Mouse (Mus musculus) cerebellum, adult 18-20 months (tissue): Measurements from ENCODE around the gene Wap.
"Not testable (repeated sequence)": the region's sequence is repeated elsewhere in the genome, so short reads cannot be mapped to it uniquely, and the experiment has no call there.

Experiments used
- DNase-seq, 2 experiments: peaks; one replicate each; pipeline ENCODE4 v3.0.0; 2021

Gene Wap

GRCm38 (mm10) chr11:6638537-6638936 is at the start of gene Wap:
Wap (minus strand) TSS chr11:6638637.
- no peak for DNase-seq

GRCm38 (mm10) chr11:6684741-6685140 is 46.3 kb upstream of the Wap start:
- no peak for DNase-seq

- DNase-seq, result no peak
These were observed 42.0 kb upstream of the Wap start for GRCm38 (mm10) chr11:6680397-6680818.

- DNase-seq, result no peak
These were observed 41.4 kb upstream of the Wap start for GRCm38 (mm10) chr11:6679694-6680396.

GRCm38 (mm10) chr11:6677530-6677929 is 39.1 kb upstream of the Wap start:
- peak; percentile 25 to 35 for DNase-seq

- no peak for DNase-seq
These were observed 38.2 kb upstream of the Wap start for GRCm38 (mm10) chr11:6676641-6677040.

GRCm38 (mm10) chr11:6675402-6675801 is 37.0 kb upstream of the Wap start:
- DNase-seq, result no peak

GRCm38 (mm10) chr11:6674701-6675100 is 36.3 kb upstream of the Wap start:
- no peak for DNase-seq

- no peak for DNase-seq
These were observed 32.4 kb upstream of the Wap start for GRCm38 (mm10) chr11:6670826-6671225.

GRCm38 (mm10) chr11:6670044-6670443 is 31.6 kb upstream of the Wap start:
- no peak for DNase-seq

- DNase-seq, result no peak
These were observed 30.6 kb upstream of the Wap start for GRCm38 (mm10) chr11:6669041-6669440.

- DNase-seq, result no peak
These were observed 28.2 kb upstream of the Wap start for GRCm38 (mm10) chr11:6666634-6667033.

GRCm38 (mm10) chr11:6661206-6661605 is 22.8 kb upstream of the Wap start:
- DNase-seq, result no peak

- peak; percentile 66 to 74 for DNase-seq
These were observed 19.8 kb upstream of the Wap start, which contains the start of gene Ramp3 for GRCm38 (mm10) chr11:6658271-6658670. Ramp3 (plus strand) TSS chr11:6658521.

GRCm38 (mm10) chr11:6654903-6655302 is 16.5 kb upstream of the Wap start:
- DNase-seq, result peak; percentile 90 to 91

GRCm38 (mm10) chr11:6652978-6653377 is 14.5 kb upstream of the Wap start:
- DNase-seq, result not testable (repeated sequence)

GRCm38 (mm10) chr11:6650519-6650918 is 12.1 kb upstream of the Wap start:
- DNase-seq, result no peak

GRCm38 (mm10) chr11:6647831-6648724 is 9.6 kb upstream of the Wap start:
- no peak for DNase-seq

GRCm38 (mm10) chr11:6644566-6644965 is 6.1 kb upstream of the Wap start:
- DNase-seq, result no peak

GRCm38 (mm10) chr11:6639072-6639471 is 635 bp upstream of the Wap start:
- DNase-seq, result no peak

- no peak for DNase-seq
These were observed 2.3 kb downstream of the Wap start for GRCm38 (mm10) chr11:6636150-6636549.

- peak; percentile 52 to 54 for DNase-seq
These were observed 8.8 kb downstream of the Wap start for GRCm38 (mm10) chr11:6629655-6630054.

- peak; percentile 53 to 56 for DNase-seq
These were observed 9.9 kb downstream of the Wap start for GRCm38 (mm10) chr11:6628568-6628967.

- no peak for DNase-seq
These were observed 10.7 kb downstream of the Wap start for GRCm38 (mm10) chr11:6627731-6628130.
